1 mouse cellular context compared by ENCODE assay signal in the genomic region with DNA sequence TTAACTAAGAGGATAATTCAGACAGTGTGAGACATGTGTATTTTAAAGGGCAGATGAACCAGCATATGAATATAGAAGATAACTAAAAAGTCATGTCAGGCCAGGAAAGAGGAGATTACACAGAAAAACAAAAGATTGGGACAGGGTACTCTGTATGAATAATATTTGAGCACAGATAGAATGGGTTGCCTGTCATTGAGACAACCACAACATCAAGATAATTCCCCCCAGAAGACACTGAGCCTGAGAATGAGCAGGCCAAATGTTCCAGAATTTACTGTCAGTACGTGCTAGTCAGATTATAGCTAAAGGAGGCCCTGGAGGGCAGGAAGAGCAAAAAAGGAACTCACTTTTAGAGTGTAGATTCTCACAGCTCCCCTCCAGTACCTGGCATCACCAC.
TF ChIP-seq lines count a peak whose summit lies in the region.

No protein-coding gene starts in this region.

TF ChIP-seq in MEL, 35 proteins besides CTCF, POLR2A, EP300 and RAD21 (continued from another document):
- TF ChIP-seq CHD2 (IDR thresholded peaks at IDR 0.05; ENCODE audit: low read length) (no peak; the same call in 1 of the 2 replicates), POLR2AphosphoS2 (IDR thresholded peaks at IDR 0.05; ENCODE audit: low read length) (no peak), KAT2A (conservative IDR thresholded peaks at IDR 0.05; ENCODE audit: low read depth, low read length) (no peak), RCOR1 (IDR thresholded peaks at IDR 0.05; ENCODE audit: low read depth, low read length) (peak; percentile 99), JUND (IDR thresholded peaks at IDR 0.05; ENCODE audit: low read depth, low read length) (0 out of 2 replicates have a peak, but pooled peaks have one; percentile 23), SIN3A (IDR thresholded peaks at IDR 0.05; ENCODE audit: low read length) (peak; percentile 92), ZC3H11A (IDR thresholded peaks at IDR 0.05; ENCODE audit: low read depth, low read length) (peak; percentile 11; the same call in 1 of the 2 replicates), MAX (IDR thresholded peaks at IDR 0.05; ENCODE audit: low read length) (peak; percentile 55; the same call in 1 of the 2 replicates), CHD1 (IDR thresholded peaks at IDR 0.05; ENCODE audit: low read depth, low read length) (0 out of 2 replicates have a peak, but pooled peaks have one; percentile 38), TAL1 (IDR thresholded peaks at IDR 0.05; ENCODE audit: low read length) (peak; percentile 61)
